Mouse (Mus musculus) CH12.LX (cell line): ENCODE measurements around the gene Pknox2.

Source experiments
- CHD1 ChIP-seq: IDR thresholded peaks from 2 replicates; pipeline ENCODE4 v1.6.1; 2012; ENCODE audit warnings: low read depth, low read length, improper control_type of control experiment, inconsistent platforms
- CTCF ChIP-seq, 2 experiments: IDR thresholded peaks in 1 of 2; conservative IDR thresholded peaks in 1 of 2; 2 replicates each; pipeline ENCODE4 v1.5.1; 2011 to 2012; ENCODE audit warnings: low read depth in 2 of 2, low read length in 2 of 2, improper control_type of control experiment in 1 of 2, inconsistent platforms in 1 of 2, mild to moderate bottlenecking in 1 of 2, moderate library complexity in 1 of 2
- EP300 ChIP-seq: IDR thresholded peaks from 2 replicates; pipeline ENCODE4 v1.6.1; 2011; ENCODE audit warnings: low read length, improper control_type of control experiment
- IRF4 ChIP-seq: IDR thresholded peaks from 2 replicates; pipeline ENCODE4 v1.6.1; 2014; ENCODE audit warnings: low read depth, mild to moderate bottlenecking, inconsistent platforms, low read length, improper control_type of control experiment
- JUND ChIP-seq: conservative IDR thresholded peaks from 2 replicates; pipeline ENCODE4 v1.6.1; 2011; ENCODE audit warnings: low read depth, low read length, improper control_type of control experiment
- MAX ChIP-seq: IDR thresholded peaks from 2 replicates; pipeline ENCODE4 v1.6.1; 2011; ENCODE audit warnings: low read length, improper control_type of control experiment
- MAZ ChIP-seq: IDR thresholded peaks from 2 replicates; pipeline ENCODE4 v1.6.1; 2012; ENCODE audit warnings: low read depth, mild to moderate bottlenecking, inconsistent platforms, low read length, improper control_type of control experiment, moderate library complexity
- POLR2A ChIP-seq: IDR thresholded peaks from 2 replicates; pipeline ENCODE4 v1.6.1; 2011; ENCODE audit warnings: low read depth, mild to moderate bottlenecking, improper control_type of control experiment, low read length
- ZMIZ1 ChIP-seq: IDR thresholded peaks from 2 replicates; pipeline ENCODE4 v1.6.1; 2012; ENCODE audit warnings: low read depth, mild to moderate bottlenecking, inconsistent platforms, low read length, improper control_type of control experiment
- ZNF384 ChIP-seq: IDR thresholded peaks from 2 replicates; pipeline ENCODE4 v1.6.1; 2012; ENCODE audit warnings: low read depth, low read length, improper control_type of control experiment, inconsistent platforms

- TF ChIP-seq EP300 (no peak), CHD1 (no peak), MAZ (no peak), IRF4 (no peak), ZNF384 (no peak), POLR2A (no peak), JUND (no peak), ZMIZ1 (no peak), MAX (no peak), CTCF (conservative IDR thresholded peaks at IDR 0.05 in 1 of 2, IDR thresholded peaks at IDR 0.05 in 1 of 2; ENCODE audit: low read depth in 2 of 2, low read length in 2 of 2) (no peak)
These were observed 295.0 kb downstream of the Pknox2 start for GRCm38 (mm10) chr9:36852175-36852574.
